Mouse (Mus musculus) right cerebral cortex, postnatal 36 days (tissue): ENCODE measurements around the gene Ift88.
A peak's percentile ranks its signal among the peaks of the same experiment; 100 is the strongest.

Experiments
- DNase-seq, 2 experiments: peaks; one replicate each; pipeline ENCODE4 v3.0.0; 2022; ENCODE audit warnings: low spot score in 2 of 2, mixed read lengths in 1 of 2

The Ift88 gene

GRCm38 (mm10) chr14:57423432-57424211 lies at the start of gene Ift88:
Gene Ift88, plus strand, starts transcription at chr14:57424062.
- DNase-seq, result peak; percentile 93 to 94

- DNase-seq, result no peak
These were observed 48.7 kb upstream of the Ift88 start for GRCm38 (mm10) chr14:57375205-57375604.

- DNase-seq, result no peak
These were observed 47.8 kb upstream of the Ift88 start for GRCm38 (mm10) chr14:57376016-57376415.

GRCm38 (mm10) chr14:57376956-57377355 lies 46.9 kb upstream of the Ift88 start:
- DNase-seq, result no peak

GRCm38 (mm10) chr14:57377531-57377930 lies 46.3 kb upstream of the Ift88 start:
- no peak for DNase-seq

GRCm38 (mm10) chr14:57385667-57386066 lies 38.2 kb upstream of the Ift88 start:
- DNase-seq, result no peak

GRCm38 (mm10) chr14:57386758-57387561 lies 36.9 kb upstream of the Ift88 start:
- DNase-seq, result no peak

- DNase-seq, result no peak
These were observed 32.2 kb upstream of the Ift88 start for GRCm38 (mm10) chr14:57391621-57392020.

GRCm38 (mm10) chr14:57392278-57392677 lies 31.6 kb upstream of the Ift88 start:
- no peak for DNase-seq

GRCm38 (mm10) chr14:57395470-57395869 lies 28.4 kb upstream of the Ift88 start:
- DNase-seq, result no peak

- no peak for DNase-seq
These were observed 26.6 kb upstream of the Ift88 start for GRCm38 (mm10) chr14:57397221-57397620.

- peak; percentile 93 to 94 for DNase-seq
These were observed 25.7 kb upstream of the Ift88 start, which contains the start of gene Cryl1 for GRCm38 (mm10) chr14:57398065-57398757. Gene Cryl1, minus strand, starts transcription at chr14:57398529.

- no peak for DNase-seq
These were observed 24.9 kb upstream of the Ift88 start for GRCm38 (mm10) chr14:57398813-57399427.

- DNase-seq, result no peak
These were observed 21.0 kb upstream of the Ift88 start for GRCm38 (mm10) chr14:57402815-57403214.

- no peak for DNase-seq
These were observed 16.5 kb upstream of the Ift88 start for GRCm38 (mm10) chr14:57407039-57407987.

GRCm38 (mm10) chr14:57408100-57408499 lies 15.8 kb upstream of the Ift88 start:
- no peak for DNase-seq

- no peak for DNase-seq
These were observed 14.8 kb upstream of the Ift88 start for GRCm38 (mm10) chr14:57409106-57409505.

GRCm38 (mm10) chr14:57412166-57412565 lies 11.7 kb upstream of the Ift88 start:
- DNase-seq, result peak in 1 of 2 experiments; percentile 28

- DNase-seq, result no peak
These were observed 6.7 kb upstream of the Ift88 start for GRCm38 (mm10) chr14:57417187-57417586.

- DNase-seq, result peak in 1 of 2 experiments; percentile 24
These were observed 325 bp downstream of the Ift88 start for GRCm38 (mm10) chr14:57424212-57424561.

GRCm38 (mm10) chr14:57430451-57430850 lies 6.6 kb downstream of the Ift88 start:
- no peak for DNase-seq
